Mouse (Mus musculus) midbrain, embryonic 14.5 days (tissue): ENCODE measurements at regions not wholly inside any gene's neighbourhood (a gene's known extent, or its start where the extent isn't known, plus 50 kb on each side); places are given as distances from the start of the nearest gene placed in this dataset.
A peak's percentile ranks its signal among the peaks of the same experiment; 100 is the strongest.

ENCODE experiments used
- ATAC-seq: fragments of 200-750 bp; cut with Nextera tagmentation; 2 replicates; pipeline ENCODE4 v1.8.0; 2017; ENCODE audit warnings: moderate number of reproducible peaks, moderate library complexity; ENCODE audit not compliant: low FRiP score, low TSS enrichment
- DNase-seq: peaks from one replicate; pipeline ENCODE4 v3.0.0-alpha.2; 2015
- H3K27ac ChIP-seq: fragments of 300-500 bp; sonication (generic); replicated peaks from 2 replicates; pipeline ENCODE4 v1.5.1; 2014; ENCODE audit warnings: mild to moderate bottlenecking, low read depth, low read length, moderate library complexity
- H3K27me3 ChIP-seq: fragments of 300-500 bp; sonication (generic); 2 replicates; pipeline ENCODE4 v1.6.1; 2014; ENCODE audit warnings: low read length, control low read depth, mixed read lengths; ENCODE audit not compliant: control insufficient read depth, insufficient read depth
- H3K36me3 ChIP-seq: fragments of 300-500 bp; sonication (generic); 2 replicates; pipeline ENCODE4 v1.6.1; 2014; ENCODE audit warnings: low read length, control low read depth; ENCODE audit not compliant: control insufficient read depth, insufficient read depth
- H3K4me1 ChIP-seq: fragments of 300-500 bp; sonication (generic); 2 replicates; pipeline ENCODE4 v1.6.1; 2014; ENCODE audit warnings: mild to moderate bottlenecking, antibody characterized with exemption, low read length, control low read depth; ENCODE audit not compliant: control insufficient read depth, insufficient read depth
- H3K4me2 ChIP-seq: fragments of 300-500 bp; sonication (generic); 2 replicates; pipeline ENCODE4 v1.6.1; 2014; ENCODE audit warnings: mild to moderate bottlenecking, low read length, moderate library complexity
- H3K4me3 ChIP-seq: fragments of 300-500 bp; sonication (generic); replicated peaks from 2 replicates; pipeline ENCODE4 v1.5.1; 2014; ENCODE audit warnings: low read depth, low read length
- H3K9ac ChIP-seq: fragments of 300-500 bp; sonication (generic); replicated peaks from 2 replicates; pipeline ENCODE4 v1.6.1; 2014; ENCODE audit warnings: mild to moderate bottlenecking, low read length, moderate library complexity
- H3K9me3 ChIP-seq: fragments of 300-500 bp; sonication (generic); 2 replicates; pipeline ENCODE4 v1.6.1; 2016; ENCODE audit warnings: low read length, control low read depth, mixed read lengths; ENCODE audit not compliant: control insufficient read depth
- WGBS: fragments of 180-500 bp; shearing (Covaris S2); extraction: QIAGEN DNeasy Blood & Tissue Kit; methylation state at CpG from one replicate; pipeline ENCODE4 v1.1.7; 2014; 5-methylcytosine and 5-hydroxymethylcytosine counted together

GRCm38 (mm10) chr1:77102421-77103133, 412.3 kb downstream of the Epha4 start:
- Histone ChIP-seq H3K27ac (no peak overlapping the region), H3K4me1 (peaks cover 8% of the 10 kb centered on the region; the same call in 1 of the 2 replicates), H3K4me3 (no peak overlapping the region), H3K4me2 (no peak overlapping the region), H3K36me3 (no peaks in the 10 kb centered on the region), H3K27me3 (no peaks in the 10 kb centered on the region; the same call in 1 of the 2 replicates), H3K9ac (no peak overlapping the region), H3K9me3 (no peaks in the 10 kb centered on the region)
- 40% methylated on average over 13 of the region's 13 CpGs for WGBS
- ATAC-seq (no peak), DNase-seq (peak; percentile 51)

- Histone ChIP-seq H3K36me3 (no peaks in the 10 kb centered on the region), H3K27me3 (no peaks in the 10 kb centered on the region), H3K9ac (no peak overlapping the region), H3K4me3 (no peak overlapping the region), H3K27ac (no peak overlapping the region), H3K4me2 (no peak overlapping the region), H3K9me3 (no peaks in the 10 kb centered on the region), H3K4me1 (no peaks in the 10 kb centered on the region)
- no peak for ATAC-seq
- WGBS, result 68% methylated on average over 6 of the region's 6 CpGs
- DNase-seq, result no peak
Measured at GRCm38 (mm10) chr1:77109861-77110785, 404.8 kb downstream of the Epha4 start.

- Histone ChIP-seq H3K4me3 (no peak overlapping the region), H3K27ac (no peak overlapping the region), H3K9ac (no peak overlapping the region), H3K9me3 (no peaks in the 10 kb centered on the region), H3K27me3 (no peaks in the 10 kb centered on the region), H3K4me1 (no peaks in the 10 kb centered on the region), H3K36me3 (no peaks in the 10 kb centered on the region), H3K4me2 (no peak overlapping the region)
- 60% methylated on average over 3 of the region's 3 CpGs for WGBS
- peak; percentile 39 for DNase-seq
- no peak for ATAC-seq
Measured at GRCm38 (mm10) chr1:77128411-77128810, 386.5 kb downstream of the Epha4 start.

DNA sequence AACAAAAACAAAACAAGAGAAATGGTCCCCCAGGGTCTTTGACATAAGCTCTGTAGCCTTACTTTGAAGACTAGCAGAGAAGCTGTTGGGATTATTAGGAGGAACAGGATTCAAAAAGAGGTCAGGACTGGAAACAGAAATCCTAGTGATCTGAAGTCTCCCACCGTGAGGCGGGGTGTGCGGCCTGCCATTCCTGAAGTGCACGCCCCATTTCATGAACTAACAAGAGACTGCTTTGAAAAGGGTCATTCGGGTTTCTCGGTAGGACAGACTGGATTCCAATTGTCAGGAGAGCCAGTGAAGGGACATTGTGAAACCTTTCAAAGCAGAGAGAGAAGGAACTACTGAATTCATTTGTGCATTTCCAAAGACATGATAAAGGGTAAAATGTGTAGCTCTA, 377.2 kb downstream of the Epha4 start:
- 4% methylated on average over 6 of the region's 6 CpGs for WGBS
- no peak overlapping the region for H3K27ac ChIP-seq
- no peak overlapping the region for H3K4me2 ChIP-seq
- no peak overlapping the region for H3K4me3 ChIP-seq
- no peaks in the 10 kb centered on the region for H3K4me1 ChIP-seq
- DNase-seq (no peak), ATAC-seq (no peak)
- H3K27me3 ChIP-seq, result no peaks in the 10 kb centered on the region
- no peaks in the 10 kb centered on the region for H3K36me3 ChIP-seq
- no peak overlapping the region for H3K9ac ChIP-seq
- H3K9me3 ChIP-seq, result no peaks in the 10 kb centered on the region

DNA sequence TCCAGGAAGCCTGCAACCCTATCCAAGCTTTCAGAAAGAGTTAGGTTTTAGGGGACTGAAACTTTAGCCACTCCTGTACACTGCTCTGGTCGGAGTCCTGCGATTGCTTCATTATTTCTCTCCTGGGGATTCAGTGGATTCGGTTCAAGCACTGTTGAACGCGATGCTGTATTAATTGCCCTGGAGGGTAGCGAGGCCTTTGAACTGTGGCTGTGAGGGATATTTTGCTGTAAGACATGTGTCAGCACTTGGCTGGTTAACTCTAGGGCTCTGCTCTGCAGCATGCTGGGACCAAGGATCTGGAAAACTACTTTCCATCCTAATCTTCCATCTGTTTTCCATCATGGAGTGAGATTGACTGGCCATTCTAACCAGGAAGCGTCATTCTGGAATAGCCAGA, 374.0 kb downstream of the Epha4 start:
- H3K27ac ChIP-seq, result no peak overlapping the region

GRCm38 (mm10) chr1:77148052-77148451, 366.8 kb downstream of the Epha4 start:
- Histone ChIP-seq H3K4me2 (no peak overlapping the region), H3K27me3 (no peaks in the 10 kb centered on the region), H3K4me1 (no peaks in the 10 kb centered on the region), H3K36me3 (no peaks in the 10 kb centered on the region), H3K27ac (no peak overlapping the region), H3K9ac (no peak overlapping the region), H3K9me3 (no peaks in the 10 kb centered on the region), H3K4me3 (no peak overlapping the region)
- DNase-seq, result no peak
- 96% methylated on average over 4 of the region's 4 CpGs for WGBS
- no peak for ATAC-seq

More for the DNA sequence above, 374.0 kb downstream of the Epha4 start:
- no peaks in the 10 kb centered on the region for H3K27me3 ChIP-seq
- no peaks in the 10 kb centered on the region for H3K9me3 ChIP-seq
- H3K9ac ChIP-seq, result no peak overlapping the region
- H3K4me2 ChIP-seq, result no peak overlapping the region
- ATAC-seq, result no peak
- no peak for DNase-seq
- 44% methylated on average over 7 of the region's 7 CpGs for WGBS
- H3K36me3 ChIP-seq, result no peaks in the 10 kb centered on the region
- no peak overlapping the region for H3K4me3 ChIP-seq
- H3K4me1 ChIP-seq, result no peaks in the 10 kb centered on the region

GRCm38 (mm10) chr1:77168316-77168715, 346.6 kb downstream of the Epha4 start:
- Histone ChIP-seq H3K9ac (no peak overlapping the region), H3K4me1 (no peaks in the 10 kb centered on the region), H3K9me3 (no peaks in the 10 kb centered on the region), H3K27me3 (no peaks in the 10 kb centered on the region), H3K4me2 (no peak overlapping the region), H3K27ac (no peak overlapping the region), H3K36me3 (no peaks in the 10 kb centered on the region), H3K4me3 (no peak overlapping the region)
- no peak for DNase-seq
- ATAC-seq, result no peak
- 47% methylated on average over 4 of the region's 4 CpGs for WGBS

GRCm38 (mm10) chr1:77172463-77172862, 342.4 kb downstream of the Epha4 start:
- H3K9me3 ChIP-seq, result no peaks in the 10 kb centered on the region
- no peaks in the 10 kb centered on the region for H3K27me3 ChIP-seq
- ATAC-seq (no peak), DNase-seq (no peak)
- no peaks in the 10 kb centered on the region for H3K4me1 ChIP-seq
- H3K4me3 ChIP-seq, result no peak overlapping the region
- WGBS, result 81% methylated on average over 1 of the region's 1 CpGs
- no peak overlapping the region for H3K4me2 ChIP-seq
- H3K36me3 ChIP-seq, result no peaks in the 10 kb centered on the region
- no peak overlapping the region for H3K9ac ChIP-seq
- no peak overlapping the region for H3K27ac ChIP-seq
